Mouse (Mus musculus) limb, embryonic 12.5 days (tissue): ENCODE results near the gene Dcdc2b. TPM values are rescaled to one million over a fixed set of nuclear protein-coding genes. Genes with fewer than 3 reads are reported as not detected.

ENCODE experiments used
- ATAC-seq: fragments of 200-750 bp; cut with Nextera tagmentation; 2 replicates; pipeline ENCODE4 v1.8.0; 2017; ENCODE audit warnings: low read depth, moderate TSS enrichment; ENCODE audit not compliant: insufficient number of reproducible peaks, insufficient read depth, low FRiP score, low TSS enrichment
- H3K27ac ChIP-seq: fragments of 300-500 bp; sonication (generic); 2 replicates; pipeline ENCODE4 v1.5.1; 2016; ENCODE audit warnings: mild to moderate bottlenecking, moderate library complexity
- H3K27me3 ChIP-seq: fragments of 300-500 bp; sonication (generic); 2 replicates; pipeline ENCODE4 v1.6.1; 2016; ENCODE audit warnings: mild to moderate bottlenecking, moderate library complexity
- H3K36me3 ChIP-seq: fragments of 300-500 bp; sonication (generic); 2 replicates; pipeline ENCODE4 v1.6.1; 2016; ENCODE audit warnings: mild to moderate bottlenecking, moderate library complexity
- H3K4me1 ChIP-seq: fragments of 300-500 bp; sonication (generic); replicated peaks from 2 replicates; pipeline ENCODE4 v1.6.1; 2016
- H3K4me2 ChIP-seq: fragments of 300-500 bp; sonication (generic); 2 replicates; pipeline ENCODE4 v1.6.1; 2016; ENCODE audit warnings: mild to moderate bottlenecking, moderate library complexity
- H3K4me3 ChIP-seq: fragments of 300-500 bp; sonication (generic); replicated peaks from 2 replicates; pipeline ENCODE4 v1.5.1; 2016; ENCODE audit warnings: mild to moderate bottlenecking
- H3K9ac ChIP-seq: fragments of 300-500 bp; sonication (generic); replicated peaks from 2 replicates; pipeline ENCODE4 v1.6.1; 2016; ENCODE audit warnings: mild to moderate bottlenecking, moderate library complexity
- H3K9me3 ChIP-seq: fragments of 300-500 bp; sonication (generic); 2 replicates; pipeline ENCODE4 v1.6.1; 2016; ENCODE audit warnings: mild to moderate bottlenecking, moderate library complexity
- WGBS: fragments of 180-500 bp; shearing (Covaris S2); methylation state at CpG from one replicate; pipeline ENCODE4 v1.1.7; 2016; 5-methylcytosine and 5-hydroxymethylcytosine counted together
- polyA plus RNA-seq: library from polyadenylated mRNA; unstranded; fragments of >200 nt; fragmentation: Nextera tagmentation; extraction: Ambion mirVana; gene quantifications from 2 replicates; pipeline ENCODE4 v1.2.1, GENCODE M21; 2016

Dcdc2b gene
- polyA plus RNA-seq, 1 experiment from 2014 or later = 2.7 TPM

- Histone ChIP-seq H3K36me3 (peaks cover 65% of the 10 kb centered on the region), H3K9ac (peak within 1 kb of the TSS; percentile 92), H3K4me2 (peak within 1 kb of the TSS; percentile 83), H3K27me3 (no peaks in the 10 kb centered on the region), H3K9me3 (no peaks in the 10 kb centered on the region), H3K4me1 (peaks cover 23% of the 10 kb centered on the region), H3K27ac (peak within 1 kb of the TSS; percentile 66), H3K4me3 (peak within 1 kb of the TSS; percentile 95)
- WGBS = under 1% methylated on average over 74 of the region's 74 CpGs
- peak; percentile 79 for ATAC-seq
These were observed 13.6 kb downstream of the Dcdc2b start, which contains the start of the genes Eif3i and Tmem234 for GRCm38 (mm10) chr4:129600233-129601158. Gene Eif3i, minus strand, starts transcription at chr4:129600648. Gene Tmem234, plus strand, starts transcription at chr4:129600668.

GRCm38 (mm10) chr4:129588865-129589264, 25.2 kb downstream of the Dcdc2b start:
- H3K4me3 ChIP-seq = no peak overlapping the region
- 68% methylated on average over 4 of the region's 4 CpGs for WGBS
- H3K36me3 ChIP-seq = peaks cover 40% of the 10 kb centered on the region
- H3K9ac ChIP-seq = no peak overlapping the region
- H3K4me1 ChIP-seq = peaks cover 9% of the 10 kb centered on the region; the same call in 1 of the 2 replicates
- H3K27me3 ChIP-seq = no peaks in the 10 kb centered on the region
- H3K4me2 ChIP-seq = no peak overlapping the region
- no peak overlapping the region for H3K27ac ChIP-seq
- ATAC-seq = no peak
- H3K9me3 ChIP-seq = no peaks in the 10 kb centered on the region

- H3K27ac ChIP-seq = no peak overlapping the region
- 58% methylated on average over 1 of the region's 1 CpGs for WGBS
- H3K4me3 ChIP-seq = no peak overlapping the region
- no peak overlapping the region for H3K4me2 ChIP-seq
- H3K9ac ChIP-seq = no peak overlapping the region
- H3K4me1 ChIP-seq = peaks cover 9% of the 10 kb centered on the region; the same call in 1 of the 2 replicates
- peaks cover 21% of the 10 kb centered on the region for H3K36me3 ChIP-seq
- H3K27me3 ChIP-seq = no peaks in the 10 kb centered on the region
- no peak for ATAC-seq
- no peaks in the 10 kb centered on the region for H3K9me3 ChIP-seq
These were observed 27.1 kb downstream of the Dcdc2b start for GRCm38 (mm10) chr4:129586943-129587342.

GRCm38 (mm10) chr4:129585773-129586172, 28.3 kb downstream of the Dcdc2b start:
- ATAC-seq = no peak
- Histone ChIP-seq H3K4me2 (peak overlapping the region; percentile 68), H3K4me1 (peaks cover 9% of the 10 kb centered on the region; the same call in 1 of the 2 replicates), H3K36me3 (peaks cover 9% of the 10 kb centered on the region), H3K4me3 (peak overlapping the region; percentile 49), H3K9ac (no peak overlapping the region), H3K27me3 (no peaks in the 10 kb centered on the region), H3K9me3 (no peaks in the 10 kb centered on the region), H3K27ac (no peak overlapping the region)
- 78% methylated on average over 9 of the region's 9 CpGs for WGBS

GRCm38 (mm10) chr4:129584884-129585608, 29.0 kb downstream of the Dcdc2b start:
- no peaks in the 10 kb centered on the region for H3K27me3 ChIP-seq
- peak overlapping the region; percentile 64 for H3K9ac ChIP-seq
- peak; percentile 13; the same call in 1 of the 2 replicates for ATAC-seq
- H3K27ac ChIP-seq = peak overlapping the region; percentile 42; the same call in 1 of the 2 replicates
- H3K9me3 ChIP-seq = no peaks in the 10 kb centered on the region
- peak overlapping the region; percentile 49 for H3K4me3 ChIP-seq
- peak overlapping the region; percentile 68 for H3K4me2 ChIP-seq
- H3K36me3 ChIP-seq = peaks cover 2% of the 10 kb centered on the region
- 3% methylated on average over 36 of the region's 36 CpGs for WGBS
- H3K4me1 ChIP-seq = peaks cover 9% of the 10 kb centered on the region; the same call in 1 of the 2 replicates

GRCm38 (mm10) chr4:129584370-129584769, 29.7 kb downstream of the Dcdc2b start:
- 91% methylated on average over 1 of the region's 1 CpGs for WGBS
- Histone ChIP-seq H3K4me1 (peaks cover 9% of the 10 kb centered on the region; the same call in 1 of the 2 replicates), H3K27ac (peak overlapping the region; percentile 42; the same call in 1 of the 2 replicates), H3K9ac (peak overlapping the region; percentile 64; the same call in 1 of the 2 replicates), H3K4me2 (peak overlapping the region; percentile 68), H3K27me3 (no peaks in the 10 kb centered on the region), H3K9me3 (no peaks in the 10 kb centered on the region), H3K36me3 (no peaks in the 10 kb centered on the region), H3K4me3 (peak overlapping the region; percentile 49)
- no peak for ATAC-seq

GRCm38 (mm10) chr4:129582251-129582650, 31.8 kb downstream of the Dcdc2b start:
- 80% methylated on average over 1 of the region's 1 CpGs for WGBS
- Histone ChIP-seq H3K9ac (no peak overlapping the region), H3K4me3 (no peak overlapping the region), H3K9me3 (no peaks in the 10 kb centered on the region), H3K36me3 (no peaks in the 10 kb centered on the region), H3K27ac (no peak overlapping the region), H3K27me3 (no peaks in the 10 kb centered on the region), H3K4me2 (no peak overlapping the region), H3K4me1 (peaks cover 10% of the 10 kb centered on the region; the same call in 1 of the 2 replicates)
- no peak for ATAC-seq

GRCm38 (mm10) chr4:129580347-129580746, 33.7 kb downstream of the Dcdc2b start:
- Histone ChIP-seq H3K4me2 (no peak overlapping the region), H3K9me3 (no peaks in the 10 kb centered on the region), H3K4me3 (no peak overlapping the region), H3K27me3 (no peaks in the 10 kb centered on the region), H3K36me3 (no peaks in the 10 kb centered on the region), H3K9ac (no peak overlapping the region), H3K27ac (no peak overlapping the region), H3K4me1 (peaks cover 15% of the 10 kb centered on the region)
- whole genome bisulfite sequencing = 72% methylated on average over 7 of the region's 7 CpGs
- ATAC-seq = no peak

GRCm38 (mm10) chr4:129578466-129578865, 35.6 kb downstream of the Dcdc2b start, which contains the start of gene Fam167b:
Gene Fam167b, minus strand, starts transcription at chr4:129578549.
- Histone ChIP-seq H3K9me3 (no peaks in the 10 kb centered on the region), H3K36me3 (no peaks in the 10 kb centered on the region), H3K27ac (no peak within 1 kb of the TSS), H3K9ac (no peak within 1 kb of the TSS), H3K4me2 (no peak within 1 kb of the TSS), H3K27me3 (no peaks in the 10 kb centered on the region), H3K4me1 (peaks cover 11% of the 10 kb centered on the region), H3K4me3 (no peak within 1 kb of the TSS)
- 86% methylated on average over 5 of the region's 5 CpGs for WGBS
- no peak for ATAC-seq

GRCm38 (mm10) chr4:129577688-129578087, 36.4 kb downstream of the Dcdc2b start:
- peaks cover 11% of the 10 kb centered on the region for H3K4me1 ChIP-seq
- H3K27me3 ChIP-seq = no peaks in the 10 kb centered on the region
- ATAC-seq = no peak
- no peak overlapping the region for H3K27ac ChIP-seq
- no peak overlapping the region for H3K4me2 ChIP-seq
- H3K36me3 ChIP-seq = no peaks in the 10 kb centered on the region
- H3K9ac ChIP-seq = no peak overlapping the region
- no peak overlapping the region for H3K4me3 ChIP-seq
- no peaks in the 10 kb centered on the region for H3K9me3 ChIP-seq
- WGBS = 78% methylated on average over 7 of the region's 7 CpGs
